Mouse (Mus musculus) ES-E14 (cell line): ENCODE measurements around the gene Tepsin. TPM values are rescaled to one million over a fixed set of nuclear protein-coding genes. Genes with fewer than 3 reads are reported as not detected.

Experiments
- DNase-seq: peaks from one replicate; pipeline ENCODE4 v3.0.0-alpha.2; 2013; ENCODE audit warnings: low read depth, low spot score
- H3K27ac ChIP-seq: 2 replicates; pipeline ENCODE4 v1.5.1; 2012; ENCODE audit warnings: low read depth, mild to moderate bottlenecking, low read length, moderate library complexity, mixed read lengths; ENCODE audit not compliant: poor library complexity, insufficient read depth, severe bottlenecking
- H3K36me3 ChIP-seq: 2 replicates; pipeline ENCODE4 v1.6.1; 2012; ENCODE audit warnings: mild to moderate bottlenecking, low read length, moderate library complexity, mixed read lengths; ENCODE audit not compliant: control insufficient read depth, poor library complexity, insufficient read depth, severe bottlenecking
- H3K4me1 ChIP-seq, 2 experiments: fragments of 150-350 bp in 1 of 2; sonication (generic) in 1 of 2; 2 replicates each; pipeline ENCODE4 v1.6.1; 2012; ENCODE audit warnings: low read length in 2 of 2, mild to moderate bottlenecking in 1 of 2, mixed read lengths in 1 of 2; ENCODE audit not compliant: control insufficient read depth in 2 of 2, insufficient read depth in 2 of 2, poor library complexity in 1 of 2
- H3K4me3 ChIP-seq, 2 experiments: fragments of 150-350 bp in 1 of 2; sonication (generic) in 1 of 2; 2 replicates each; pipeline ENCODE4 v1.5.1; 2012; ENCODE audit warnings: low read length in 2 of 2, low read depth in 1 of 2, mild to moderate bottlenecking in 1 of 2, mixed read lengths in 1 of 2; ENCODE audit not compliant: insufficient read depth in 1 of 2, poor library complexity in 1 of 2, severe bottlenecking in 1 of 2
- H3K9ac ChIP-seq: 2 replicates; pipeline ENCODE4 v1.6.1; 2012; ENCODE audit warnings: low read depth, mild to moderate bottlenecking, low read length, mixed read lengths; ENCODE audit not compliant: poor library complexity, insufficient read depth, severe bottlenecking
- H3K9me3 ChIP-seq: fragments of 150-350 bp; sonication (generic); 2 replicates; pipeline ENCODE4 v1.6.1; 2012; ENCODE audit warnings: low read depth, mild to moderate bottlenecking, low read length; ENCODE audit not compliant: control insufficient read depth, insufficient read depth
- CHD2 ChIP-seq: IDR thresholded peaks from 2 replicates; pipeline ENCODE4 v1.6.1; 2014; ENCODE audit warnings: mild to moderate bottlenecking, low read depth, low read length, inconsistent platforms
- HCFC1 ChIP-seq: IDR thresholded peaks from 2 replicates; pipeline ENCODE4 v1.6.1; 2012; ENCODE audit warnings: low read length, inconsistent platforms, borderline replicate concordance; ENCODE audit not compliant: insufficient read depth
- MAFK ChIP-seq: IDR thresholded peaks from 2 replicates; pipeline ENCODE4 v1.6.1; 2014; ENCODE audit warnings: mild to moderate bottlenecking, low read depth, low read length, inconsistent platforms; ENCODE audit not compliant: insufficient read depth
- ZC3H11A ChIP-seq: IDR thresholded peaks from 2 replicates; pipeline ENCODE4 v1.6.1; 2012; ENCODE audit warnings: low read depth, mild to moderate bottlenecking, inconsistent platforms, low read length, borderline replicate concordance
- ZNF384 ChIP-seq: IDR thresholded peaks from 2 replicates; pipeline ENCODE4 v1.6.1; 2012; ENCODE audit warnings: low read depth, low read length, inconsistent platforms
- in situ Hi-C, 2 experiments: fragments of 600-800 bp; cut with MboI; formaldehyde crosslinking; loops; one replicate each; pipeline ENCODE4 v1.15.1; 2025; ENCODE audit warnings: low sequenced_read_pairs in 2 of 2, inconsistent platforms in 1 of 2; ENCODE audit not compliant: unreplicated experiment in 2 of 2
- total RNA-seq: library from RNA; depleted of rRNA; stranded (reverse); fragments of 300-350 nt; gene quantifications from 2 replicates; pipeline ENCODE4 v1.2.3, GENCODE M21; 2012

Tepsin gene
- total RNA-seq, 1 experiment = 26.5 TPM

DNA sequence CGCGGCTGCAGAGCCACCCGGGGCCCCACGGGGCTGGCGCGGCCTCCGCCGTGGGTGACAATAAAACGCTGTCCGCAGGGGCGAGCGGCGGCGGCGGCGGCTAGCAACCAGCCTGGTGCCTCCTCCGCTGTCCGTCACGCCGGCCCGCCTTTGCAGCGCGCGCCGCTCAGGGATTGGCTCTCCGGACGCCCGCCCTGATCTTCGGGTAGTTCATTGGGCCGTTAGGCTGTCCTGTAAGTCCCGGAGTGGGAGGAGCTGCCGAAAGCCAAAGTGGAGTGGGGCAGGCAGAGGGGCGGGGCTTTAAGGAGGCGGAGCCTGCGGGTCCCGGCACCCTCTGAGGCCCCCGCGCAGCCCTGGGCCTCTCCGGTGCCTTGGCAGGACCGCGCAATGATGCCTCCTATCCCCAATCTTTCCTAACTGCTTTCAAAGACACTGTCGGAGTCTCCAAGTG is 11.8 kb downstream of the Tepsin start, which contains the start of gene Cep131:
Cep131 (minus strand) TSS at position 126 of the 451 bp plus-strand sequence.
- in situ Hi-C loops = no loop called here
- Histone ChIP-seq H3K4me1 (peaks cover 4 to 11% of the 10 kb centered on the region in 2 experiments; a peak in 3 of 4 replicates), H3K27ac (no peak within 1 kb of the TSS), H3K9ac (peak within 1 kb of the TSS; percentile 88), H3K4me3 (peak within 1 kb of the TSS; percentile 88 to 94), H3K36me3 (peaks cover 14% of the 10 kb centered on the region; the same call in 1 of the 2 replicates), H3K9me3 (no peaks in the 10 kb centered on the region)
- TF ChIP-seq CHD2 = peak; percentile 86
- TF ChIP-seq MAFK = no peak
- peak; percentile 96 for DNase-seq

DNA sequence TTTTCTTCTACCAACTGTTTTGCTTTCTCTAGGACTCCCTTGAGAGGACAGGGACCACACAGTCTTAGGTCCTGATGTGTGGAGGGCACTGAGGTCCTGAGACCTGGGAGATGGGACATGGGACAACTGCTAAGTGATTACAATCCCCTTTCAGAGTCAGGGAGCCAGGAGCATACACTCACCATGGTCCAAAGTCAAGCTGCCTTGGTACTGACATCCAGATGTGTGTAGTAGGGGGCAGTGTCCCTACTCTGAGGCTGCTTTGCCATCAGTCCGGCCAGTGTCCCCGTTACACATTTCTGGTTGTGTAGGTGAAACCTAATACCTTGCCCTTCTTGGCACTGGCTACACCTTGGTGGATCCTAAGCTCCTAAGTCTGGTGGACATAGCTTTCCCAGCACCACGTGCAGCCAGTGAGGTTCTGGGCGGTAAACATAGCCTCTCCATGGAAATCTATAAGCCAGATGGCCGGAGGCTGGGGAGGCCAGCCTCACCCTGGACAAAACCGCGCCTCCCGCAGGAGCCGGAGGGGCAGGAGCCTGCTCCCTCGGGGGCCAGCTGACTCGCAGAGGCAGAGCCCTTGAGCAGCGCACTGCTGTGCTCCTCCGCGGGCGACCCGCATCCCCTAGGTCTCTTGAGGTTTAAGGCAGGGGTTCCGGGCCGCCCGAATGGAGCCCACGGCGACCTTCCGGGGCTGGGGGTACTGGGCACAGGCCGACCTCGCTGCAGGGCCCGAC is 12.5 kb downstream of the Tepsin start:
- no peak for TF ChIP-seq CHD2
- TF ChIP-seq HCFC1 = no peak
- no peak for TF ChIP-seq MAFK
- no peak for TF ChIP-seq ZC3H11A
- TF ChIP-seq ZNF384 = no peak
- Histone ChIP-seq H3K4me3 (peak overlapping the region; percentile 88 to 94), H3K9ac (peak overlapping the region; percentile 88), H3K36me3 (peaks cover 9% of the 10 kb centered on the region; the same call in 1 of the 2 replicates), H3K9me3 (no peaks in the 10 kb centered on the region), H3K4me1 (peaks cover 4 to 11% of the 10 kb centered on the region in 2 experiments; a peak in 3 of 4 replicates), H3K27ac (no peak overlapping the region)
- in situ Hi-C loops = no loop called here
- DNase-seq = no peak

- no peak overlapping the region for H3K9ac ChIP-seq
- no peak overlapping the region for H3K4me3 ChIP-seq
- TF ChIP-seq ZC3H11A (no peak), HCFC1 (no peak), CHD2 (no peak), ZNF384 (no peak), MAFK (no peak)
- DNase-seq = no peak
- no peaks in the 10 kb centered on the region for H3K9me3 ChIP-seq
- H3K4me1 ChIP-seq = peaks cover 2 to 8% of the 10 kb centered on the region in 2 experiments; a peak in 2 of 4 replicates
- in situ Hi-C loops = no loop called here
- peaks cover 26% of the 10 kb centered on the region; the same call in 1 of the 2 replicates for H3K36me3 ChIP-seq
- H3K27ac ChIP-seq = no peak overlapping the region
These were observed 18.2 kb downstream of the Tepsin start for GRCm38 (mm10) chr11:120080282-120080681.

- no peak overlapping the region for H3K4me3 ChIP-seq
- TF ChIP-seq MAFK (no peak), CHD2 (no peak), ZNF384 (no peak), ZC3H11A (no peak), HCFC1 (no peak)
- in situ Hi-C loops = no loop called here
- peaks cover 9 to 28% of the 10 kb centered on the region in 2 experiments for H3K4me1 ChIP-seq
- DNase-seq = no peak
- no peak overlapping the region for H3K9ac ChIP-seq
- peaks cover 30% of the 10 kb centered on the region; the same call in 1 of the 2 replicates for H3K36me3 ChIP-seq
- no peak overlapping the region for H3K27ac ChIP-seq
- no peaks in the 10 kb centered on the region for H3K9me3 ChIP-seq
These were observed 22.3 kb downstream of the Tepsin start for GRCm38 (mm10) chr11:120076191-120076590.
